Mouse (Mus musculus): Measurements from ENCODE around the gene Txnrd1. TPM values are rescaled to one million over a fixed set of nuclear protein-coding genes. Genes with fewer than 3 reads are reported as not detected.

The Txnrd1 gene
- polyA plus RNA-seq, 3 experiments from 2014 or later = 17.4 to 35.2 (median 18.9) TPM

DNA sequence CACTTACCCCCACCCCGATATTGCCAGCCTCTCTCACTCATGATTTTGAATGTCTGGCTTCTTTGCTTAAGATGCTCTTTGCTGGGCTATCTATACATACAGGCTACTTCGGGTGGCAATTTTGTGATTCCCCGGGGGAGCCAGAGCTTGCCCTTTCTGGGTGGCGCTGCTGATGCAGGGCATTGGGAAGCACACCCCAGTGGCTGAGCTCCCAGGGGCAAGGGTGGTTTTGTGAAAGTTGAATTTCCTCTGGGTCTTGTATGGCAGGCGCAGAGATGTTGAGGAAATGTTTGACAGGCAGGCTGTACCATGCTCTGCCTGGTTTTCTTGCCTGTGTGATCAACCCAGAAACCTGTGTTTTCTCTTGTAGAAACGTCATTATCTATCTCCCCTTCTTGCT, 15.1 kb upstream of the Txnrd1 start:
- no peak for ATAC-seq

DNA sequence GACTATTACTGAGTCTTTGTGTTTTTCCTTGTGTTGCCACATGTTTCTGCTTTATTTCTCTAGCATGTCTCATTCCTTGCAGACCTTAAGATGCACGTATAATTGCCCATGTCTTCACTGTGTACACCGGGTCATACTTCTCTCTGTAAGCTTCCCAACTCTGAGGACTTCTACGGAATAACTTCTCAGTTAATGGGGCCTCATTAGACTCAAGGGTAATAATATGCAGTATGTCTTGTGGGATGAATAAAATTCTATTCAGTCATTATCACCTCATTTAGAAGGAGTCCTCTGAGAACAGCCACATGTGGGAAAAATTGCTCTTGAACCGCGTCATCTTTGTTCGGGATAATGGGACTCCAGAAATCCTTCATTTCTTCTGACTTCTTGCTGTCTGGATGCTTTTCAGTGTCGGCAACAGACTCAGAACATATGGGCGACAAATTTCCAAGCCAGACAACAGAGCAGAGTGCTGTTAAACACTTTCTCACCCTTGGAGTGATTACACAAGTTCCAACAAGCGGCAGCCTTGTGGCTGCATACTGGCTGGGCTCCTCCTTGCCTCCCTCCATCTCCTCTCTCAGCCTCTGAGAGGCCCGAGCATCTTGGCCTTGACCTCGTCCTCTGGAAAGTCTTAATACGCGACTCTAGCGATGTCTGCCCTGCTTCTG, 10.5 kb upstream of the Txnrd1 start:
- ATAC-seq = no peak

DNA sequence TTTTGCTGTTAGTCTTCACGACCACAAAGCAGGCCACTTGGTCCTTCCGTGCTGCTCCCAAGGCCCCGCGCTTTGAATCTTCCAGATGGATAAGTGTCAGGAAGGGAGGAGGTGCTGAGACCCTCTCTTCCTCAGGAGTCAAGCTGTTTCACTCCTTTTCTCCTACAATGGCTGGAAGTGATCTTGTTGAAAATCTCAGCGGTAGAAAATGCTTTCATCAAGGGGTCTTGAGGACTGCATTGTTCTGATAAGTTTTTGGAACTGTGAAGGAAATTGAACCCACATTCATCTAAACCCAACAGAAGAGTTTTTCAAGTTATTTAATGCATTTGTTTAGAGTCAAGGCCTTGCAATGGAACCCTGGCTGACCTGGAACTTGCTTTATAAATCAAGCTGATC, 10.0 kb upstream of the Txnrd1 start:
- ATAC-seq = no peak

DNA sequence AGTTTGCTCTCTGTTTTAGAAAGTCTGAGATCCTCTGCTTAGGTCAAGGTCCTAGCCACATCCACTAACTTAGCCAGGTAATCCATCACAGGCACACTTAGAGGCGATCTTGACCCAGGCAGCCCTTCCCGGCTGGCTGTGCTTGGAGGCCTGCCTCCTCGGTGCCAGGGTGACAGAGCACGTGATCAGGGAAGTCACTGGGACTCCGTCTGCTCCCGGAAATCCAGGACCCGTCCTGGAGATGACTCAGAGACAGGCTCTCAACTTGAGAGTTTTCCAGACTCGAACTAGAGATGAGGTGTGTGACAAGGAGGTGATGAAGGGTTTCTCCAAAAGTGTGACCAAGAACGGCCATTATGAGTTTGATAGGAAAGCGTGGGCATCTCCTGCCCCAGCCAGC, 9.2 kb upstream of the Txnrd1 start:
- ATAC-seq = no peak

DNA sequence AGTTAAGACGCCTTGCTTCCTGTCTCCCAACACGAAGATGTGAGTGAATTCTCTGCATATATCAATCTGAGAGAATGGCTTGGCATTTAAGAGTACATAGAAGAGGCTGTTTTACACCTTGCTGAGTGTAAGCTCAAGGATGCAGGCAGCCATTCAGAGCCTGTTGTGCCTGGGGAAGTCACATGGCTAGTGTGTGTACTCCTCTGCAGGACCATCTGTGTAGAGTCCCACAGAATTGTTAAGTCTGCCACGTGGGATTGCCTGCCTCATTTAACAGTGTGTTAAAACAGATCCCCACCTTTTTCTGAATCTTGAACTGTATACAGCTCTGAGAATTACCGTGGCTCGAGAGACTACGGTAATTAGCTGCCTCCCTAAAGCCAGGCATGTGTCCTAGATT, 7.2 kb upstream of the Txnrd1 start:
- no peak for ATAC-seq

DNA sequence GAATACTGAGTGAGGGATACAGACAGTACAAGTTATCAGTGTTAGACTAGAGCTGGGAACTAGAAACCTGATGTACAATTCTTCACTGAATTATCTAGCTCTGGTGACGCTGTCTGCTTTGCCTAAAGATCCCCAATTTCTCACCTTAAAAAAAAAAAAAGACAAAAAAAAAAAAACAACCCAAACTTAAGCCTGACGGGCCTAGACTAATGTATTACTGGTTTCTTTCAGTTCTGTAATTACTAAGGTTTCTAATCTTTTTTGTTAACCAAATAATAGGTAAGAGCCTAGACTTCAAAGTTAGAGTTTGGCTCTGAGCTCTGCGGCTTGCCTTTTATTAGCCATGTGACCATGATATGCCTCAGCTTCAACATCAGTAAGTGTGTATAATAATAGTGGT, 2.1 kb downstream of the Txnrd1 start:
- no peak for ATAC-seq

DNA sequence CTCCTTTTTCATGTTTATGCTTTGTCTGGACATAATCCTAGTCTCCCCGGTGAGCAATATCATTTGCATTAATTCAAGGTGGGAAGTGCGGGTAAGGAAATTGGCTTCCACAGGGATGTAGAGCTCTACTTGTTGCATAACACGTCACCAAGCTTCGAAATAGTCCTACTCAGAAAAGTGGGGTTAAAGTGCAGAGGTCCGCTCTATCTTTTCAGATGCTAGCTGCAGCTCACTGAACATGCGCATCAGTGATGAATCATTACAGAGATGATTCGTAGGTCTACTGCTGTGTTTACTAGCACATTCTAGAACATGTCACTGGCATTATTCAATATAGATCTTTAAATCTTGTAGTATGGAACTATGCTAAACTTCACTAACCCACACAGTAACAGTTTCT, 4.6 kb downstream of the Txnrd1 start:
- ATAC-seq = no peak

DNA sequence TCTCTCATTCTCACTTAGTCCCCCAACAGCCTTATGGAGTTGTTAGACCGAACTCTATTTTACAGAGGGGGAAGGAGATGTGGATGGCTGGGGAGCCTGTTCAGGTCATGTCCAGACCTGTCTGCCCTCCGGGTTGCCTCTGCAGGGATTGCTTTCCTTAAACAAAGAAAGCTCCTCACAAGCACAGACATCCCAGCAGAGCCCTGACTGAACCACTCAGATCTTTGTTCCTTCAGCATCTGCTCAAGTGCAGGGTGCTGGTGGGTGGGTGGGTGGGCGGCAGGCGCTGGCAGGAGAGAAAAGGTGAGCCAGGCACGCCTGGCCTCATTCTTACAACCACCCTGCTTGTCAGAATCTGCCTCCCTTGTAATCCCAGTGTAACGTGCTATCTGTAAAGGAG, 10.3 kb downstream of the Txnrd1 start:
- no peak for ATAC-seq

DNA sequence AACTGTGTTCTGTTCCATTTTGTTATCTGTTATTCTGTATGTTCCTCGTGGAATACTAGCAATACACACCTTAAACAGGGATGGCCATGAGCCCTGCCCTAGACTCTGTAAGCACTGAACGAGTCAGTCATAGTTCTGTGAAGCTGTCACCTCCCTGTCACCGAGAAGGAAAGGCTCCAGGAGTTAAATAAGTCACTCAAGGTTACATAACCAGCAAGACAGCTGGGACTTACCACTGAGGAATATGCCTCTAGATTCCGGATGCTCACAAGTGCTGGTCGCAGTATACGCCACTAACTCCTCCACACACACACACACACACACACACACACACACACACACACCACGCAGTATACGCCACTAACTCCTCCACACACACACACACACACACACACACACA, 11.0 kb downstream of the Txnrd1 start:
- ATAC-seq = no peak

DNA sequence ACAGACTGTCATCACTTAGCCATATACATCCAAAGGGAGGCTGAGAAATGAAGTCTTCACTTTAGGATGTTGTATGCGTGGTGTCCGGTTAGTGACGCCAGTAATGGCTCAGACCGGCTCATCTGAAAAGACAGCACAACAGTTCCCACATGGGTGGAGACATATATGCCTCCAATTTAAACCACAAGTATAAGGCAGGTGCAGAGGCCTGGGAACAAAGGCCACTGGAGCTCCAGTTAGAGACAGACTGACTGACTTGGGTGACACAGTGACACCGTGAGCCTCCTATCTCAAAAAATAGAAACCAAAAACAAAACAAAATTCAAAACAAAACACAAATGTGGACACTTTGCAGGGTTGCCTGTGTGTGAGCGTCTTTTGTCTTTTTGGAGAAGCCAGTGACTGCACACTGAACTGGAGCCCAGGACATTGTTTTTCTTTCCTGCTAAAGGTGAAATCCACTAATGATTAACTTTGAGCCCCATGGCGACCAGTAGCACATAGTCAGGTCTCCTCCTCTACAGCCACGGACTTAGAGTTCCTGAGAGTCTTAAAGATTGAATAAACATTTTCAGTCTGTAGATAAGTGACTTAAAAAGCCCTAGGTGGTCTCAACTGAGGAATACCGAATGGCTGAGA, 14.2 kb downstream of the Txnrd1 start:
- no peak for ATAC-seq

DNA sequence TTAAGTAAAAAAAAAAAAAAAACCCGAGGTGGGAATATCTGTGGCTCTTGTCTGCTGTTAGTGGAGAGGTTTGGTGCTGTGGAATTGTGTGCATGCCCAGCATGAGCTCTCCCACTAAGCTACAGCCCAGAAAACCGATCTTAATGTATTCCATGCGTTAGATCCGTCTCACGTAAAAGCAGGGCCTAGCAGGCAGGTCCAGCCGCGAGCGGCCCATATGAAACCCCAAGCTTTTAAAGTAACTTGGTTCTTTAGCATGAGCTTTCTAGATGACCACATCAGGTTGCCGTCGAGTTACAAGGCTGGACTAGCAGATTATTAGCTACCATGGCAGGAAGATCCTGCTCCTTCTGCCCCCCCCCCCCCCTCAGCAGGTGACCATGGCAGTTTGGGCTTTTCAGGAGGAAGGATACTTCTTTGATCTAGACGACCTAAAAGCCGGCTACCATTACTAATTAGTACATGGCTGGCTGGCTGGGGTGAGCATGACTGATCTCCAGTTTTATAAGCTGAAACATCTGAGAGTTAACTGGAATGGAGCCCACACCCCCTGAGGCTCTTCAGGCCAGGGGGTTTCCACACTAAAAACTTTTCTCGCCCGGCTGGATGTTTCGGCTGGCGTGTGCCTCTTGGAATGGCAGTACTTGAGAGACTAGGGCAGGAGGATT, 16.1 kb downstream of the Txnrd1 start:
- no peak for ATAC-seq

DNA sequence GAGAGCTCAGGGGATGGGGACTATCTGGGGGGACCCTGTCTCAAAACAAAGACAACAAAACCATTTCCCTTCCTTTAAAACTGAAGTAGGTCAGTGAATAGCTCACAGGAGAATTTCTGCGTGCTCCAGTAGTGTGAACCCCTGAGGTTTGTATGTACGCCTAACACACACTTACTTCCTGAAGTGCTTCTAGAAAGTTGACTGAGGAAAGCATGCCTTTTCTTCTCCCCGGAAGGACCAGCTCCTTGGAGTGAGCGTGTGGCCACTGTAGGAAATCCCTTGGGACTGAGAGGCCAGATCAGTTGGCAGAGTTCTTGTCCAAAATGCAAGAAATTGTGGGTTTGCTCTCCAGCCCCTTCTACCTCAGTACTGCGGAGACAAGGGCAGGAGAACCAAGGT, 16.6 kb downstream of the Txnrd1 start:
- no peak for ATAC-seq

DNA sequence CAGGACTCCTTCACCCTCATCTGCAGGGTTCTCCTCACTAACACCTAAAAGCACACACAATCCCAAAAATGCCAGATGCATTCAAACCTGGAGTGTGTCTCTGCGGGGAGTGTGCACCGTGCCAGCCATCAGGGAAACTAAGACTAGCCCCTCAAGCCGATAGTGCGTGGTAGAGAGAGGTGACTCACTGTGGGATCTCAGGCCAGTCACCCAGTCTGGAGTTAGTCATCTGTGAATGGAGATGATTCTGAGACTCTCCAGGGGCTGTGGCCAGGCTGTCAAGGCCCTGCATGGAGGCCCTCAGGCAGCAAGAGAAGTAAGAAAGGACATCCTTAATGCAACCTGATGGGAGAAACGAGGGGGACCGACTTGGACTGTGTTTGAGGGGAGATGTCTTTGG, 18.0 kb downstream of the Txnrd1 start:
- no peak for ATAC-seq

DNA sequence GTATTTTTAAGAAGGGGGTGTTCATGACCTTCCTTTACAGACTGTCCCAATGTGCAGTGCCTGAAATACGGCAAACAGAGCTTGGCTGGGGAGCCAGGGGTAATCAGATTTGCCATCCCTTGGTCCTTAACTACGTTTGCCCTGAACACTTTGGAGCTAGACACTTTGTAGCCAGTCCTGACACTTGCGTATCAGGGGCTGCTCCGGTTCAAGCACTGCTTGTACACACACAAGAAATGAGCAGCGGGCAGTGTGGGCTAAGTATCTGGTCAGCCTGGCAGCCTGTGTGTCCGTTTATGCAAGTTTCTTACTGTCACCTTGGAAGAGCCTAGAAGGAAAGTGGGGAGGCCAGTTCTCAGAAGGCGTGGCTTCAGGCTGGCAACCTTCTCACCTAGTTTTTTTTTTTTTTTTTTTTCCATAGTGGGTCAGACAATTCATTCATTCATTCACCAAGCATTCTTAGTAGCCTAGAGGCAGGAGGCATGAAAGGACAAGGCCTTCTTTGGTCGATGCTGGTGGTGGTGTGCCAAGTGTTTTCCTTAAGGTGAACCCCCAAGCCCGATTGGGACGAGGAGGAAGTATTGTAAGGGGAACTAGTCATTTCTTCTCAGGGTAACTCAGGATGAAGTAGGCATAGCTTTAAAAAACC, 24.4 kb downstream of the Txnrd1 start:
- no peak for ATAC-seq

DNA sequence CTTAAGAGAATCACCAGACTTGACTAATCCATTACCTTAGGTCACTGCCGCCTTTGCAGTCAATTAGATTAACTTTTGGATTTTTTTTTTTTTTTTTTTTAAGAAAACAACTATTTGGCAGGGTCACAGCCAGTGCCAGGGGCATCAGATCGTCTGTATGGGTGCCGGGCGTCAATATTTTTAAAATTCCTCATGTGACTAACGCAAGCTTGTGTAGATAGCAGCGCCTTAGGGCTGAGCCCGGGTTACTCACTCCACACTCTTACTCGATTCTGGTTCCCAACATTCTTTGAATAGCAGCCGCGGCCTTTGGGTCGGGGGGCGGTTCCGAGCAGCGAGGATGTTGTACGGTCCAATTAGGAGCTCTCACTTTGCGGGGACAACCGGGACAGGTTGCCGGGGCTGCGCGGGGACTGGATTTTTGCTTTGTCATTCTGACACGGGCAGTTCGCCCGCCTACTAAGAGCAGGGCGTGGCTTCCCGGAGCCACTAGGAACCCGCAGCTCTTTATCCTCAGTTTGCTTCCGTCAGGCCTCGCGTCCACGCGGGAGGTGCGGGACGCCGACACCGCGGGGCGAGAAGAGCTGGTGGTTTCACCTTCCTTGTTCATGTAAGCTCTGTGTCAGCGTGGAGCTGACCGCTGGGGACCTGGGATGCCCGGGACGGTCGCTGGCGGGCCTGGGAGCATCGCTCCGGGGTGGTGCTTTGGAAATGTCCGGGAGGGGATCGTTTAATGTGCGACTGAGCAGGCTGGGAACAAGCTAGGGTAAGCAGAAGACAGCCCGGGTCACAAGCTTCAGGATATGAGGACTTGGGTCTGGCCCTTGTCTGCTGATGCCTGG, 25.2 kb downstream of the Txnrd1 start:
- ATAC-seq = peak; percentile 85

DNA sequence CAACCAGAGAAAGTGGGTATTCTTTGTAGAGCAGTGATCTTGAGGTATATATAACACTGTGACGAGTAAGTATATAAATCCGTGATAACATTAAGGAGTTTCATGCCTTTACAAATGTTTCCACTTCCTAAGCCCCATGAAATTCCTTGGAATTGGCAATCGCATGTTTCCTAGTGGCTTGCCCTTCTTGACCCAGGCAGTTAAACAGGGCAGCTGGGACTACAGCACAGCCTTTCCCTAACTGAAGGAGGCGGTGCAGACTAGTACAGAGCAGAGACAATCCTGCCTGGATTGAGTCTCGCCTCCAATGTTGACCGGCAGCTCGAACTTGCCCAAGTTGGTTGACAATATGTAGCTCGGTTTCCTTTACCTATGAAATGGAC, 25.8 kb downstream of the Txnrd1 start:
- ATAC-seq = no peak

DNA sequence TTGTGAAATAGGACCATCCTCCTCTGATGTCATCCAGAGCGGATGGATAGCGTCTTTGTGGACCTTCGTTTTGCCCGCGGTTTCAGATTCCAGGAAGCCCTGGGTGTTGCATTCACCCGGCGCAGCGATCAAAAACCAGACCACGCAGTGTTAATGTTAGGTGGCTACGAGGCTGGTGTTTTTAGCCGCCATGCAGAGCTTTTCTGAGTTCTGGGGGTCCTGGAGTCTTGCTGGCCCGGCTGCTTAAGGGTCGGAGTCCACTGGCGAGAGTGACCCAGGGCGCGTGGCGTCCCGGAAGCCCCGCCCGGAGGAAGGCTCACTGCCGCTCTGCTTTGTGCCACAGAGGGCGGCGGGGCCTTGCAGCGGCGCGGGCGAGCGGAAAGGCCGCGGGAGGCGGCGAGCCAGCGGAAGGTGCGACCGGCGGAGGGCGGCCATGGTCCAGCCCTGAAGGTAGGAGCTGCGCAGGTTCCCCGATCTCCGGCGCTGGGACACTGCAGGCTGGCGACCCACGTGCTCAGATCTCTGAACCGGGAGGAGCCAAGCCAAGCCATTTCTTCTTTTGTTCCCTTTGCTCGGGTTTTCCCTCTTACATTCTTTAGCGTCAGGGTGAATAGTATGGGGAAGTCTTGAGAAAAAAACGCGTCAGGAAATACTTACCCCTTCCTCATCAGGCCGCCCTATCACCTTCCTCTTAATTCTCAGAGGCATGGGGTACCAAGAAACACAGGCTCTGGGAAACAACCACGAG, 26.6 kb downstream of the Txnrd1 start:
- ATAC-seq = peak; percentile 41

DNA sequence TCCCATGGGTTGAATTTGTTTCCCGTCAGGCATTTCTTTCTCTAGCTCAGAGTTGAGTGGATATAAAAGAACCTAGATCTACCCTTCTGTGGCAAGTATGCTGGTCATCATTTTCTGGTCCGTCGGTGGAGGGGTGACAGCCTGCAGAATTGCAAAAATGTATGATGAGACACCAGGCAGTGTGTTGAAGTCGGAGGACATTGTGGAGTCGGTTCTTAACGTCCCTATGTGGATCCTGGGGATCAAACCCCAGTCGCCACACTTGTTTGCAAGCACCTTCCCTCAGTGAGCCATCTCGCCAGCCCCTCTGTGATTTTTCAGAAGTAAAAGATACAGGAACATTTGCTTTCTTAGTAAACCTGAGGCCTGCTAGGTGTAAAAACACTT, 27.2 kb downstream of the Txnrd1 start:
- no peak for ATAC-seq

DNA sequence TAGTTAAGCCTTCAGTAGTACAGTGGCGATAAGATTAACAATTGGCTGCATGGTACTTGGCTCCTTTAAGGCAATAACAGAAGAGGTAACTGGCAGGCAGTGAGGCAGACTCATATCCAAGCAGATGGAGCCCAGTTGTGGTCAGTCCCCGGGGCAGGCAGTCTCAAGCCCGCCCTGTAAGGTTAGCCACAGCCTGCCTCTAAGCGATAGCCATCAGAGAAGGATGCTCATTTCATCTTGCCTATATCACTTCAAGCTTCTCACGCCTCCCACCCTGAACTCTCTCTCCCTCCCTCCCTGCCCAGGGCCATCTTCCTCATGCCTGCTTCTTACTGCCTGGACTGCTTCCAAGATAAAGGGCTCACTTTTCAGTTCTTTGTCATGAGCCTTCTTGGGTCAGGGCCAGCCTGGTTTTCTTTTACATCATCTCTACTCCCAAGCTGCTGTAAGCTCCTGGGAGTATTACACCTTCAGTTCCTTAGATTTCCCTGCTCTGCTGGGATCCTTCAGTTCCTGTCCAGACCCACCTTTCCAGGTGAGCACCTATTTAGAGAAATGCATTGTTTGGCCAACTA, 29.4 kb downstream of the Txnrd1 start:
- no peak for ATAC-seq

DNA sequence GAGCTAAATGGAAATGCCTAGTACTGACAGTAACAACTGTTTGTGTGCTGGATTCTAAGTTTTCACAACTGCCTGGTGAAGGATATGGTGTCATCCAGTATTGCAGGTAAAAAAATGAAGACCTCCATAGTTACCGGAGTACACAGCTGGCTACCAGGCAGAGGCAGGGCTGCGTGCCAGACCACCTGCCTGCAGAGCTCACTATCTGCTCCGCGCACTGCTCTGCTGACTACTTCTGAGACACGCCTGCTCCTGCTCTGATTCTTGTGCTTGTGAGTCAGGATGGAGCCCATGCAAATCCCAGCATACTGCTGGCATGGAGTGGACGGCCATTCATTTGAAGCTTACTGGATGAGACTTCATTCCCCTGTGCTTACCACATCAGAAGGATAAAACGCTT, 30.1 kb downstream of the Txnrd1 start:
- no peak for ATAC-seq

DNA sequence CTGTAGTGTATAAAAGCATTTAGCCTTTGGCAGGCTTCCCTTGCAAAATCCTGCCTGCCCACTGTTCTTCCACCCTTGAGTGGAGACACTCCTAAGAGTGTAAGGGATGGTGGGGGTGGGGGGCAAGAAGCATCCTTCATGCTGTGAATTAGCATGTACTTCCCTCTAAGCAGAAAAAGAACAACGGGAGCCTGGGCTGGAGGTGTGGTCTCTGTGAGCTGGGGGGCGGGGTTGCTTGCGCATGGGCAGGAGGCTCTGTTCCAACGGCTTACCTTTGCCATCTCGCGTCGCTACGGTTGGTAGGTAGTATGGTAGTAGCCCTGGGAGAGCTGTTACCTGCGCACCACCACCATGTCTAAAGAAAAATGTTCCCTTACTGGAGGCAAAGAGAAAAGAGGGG, 32.6 kb downstream of the Txnrd1 start, which contains the start of gene Eid3:
Eid3 (plus strand) TSS at position 271 of the 400 bp plus-strand sequence.
- no peak for ATAC-seq

DNA sequence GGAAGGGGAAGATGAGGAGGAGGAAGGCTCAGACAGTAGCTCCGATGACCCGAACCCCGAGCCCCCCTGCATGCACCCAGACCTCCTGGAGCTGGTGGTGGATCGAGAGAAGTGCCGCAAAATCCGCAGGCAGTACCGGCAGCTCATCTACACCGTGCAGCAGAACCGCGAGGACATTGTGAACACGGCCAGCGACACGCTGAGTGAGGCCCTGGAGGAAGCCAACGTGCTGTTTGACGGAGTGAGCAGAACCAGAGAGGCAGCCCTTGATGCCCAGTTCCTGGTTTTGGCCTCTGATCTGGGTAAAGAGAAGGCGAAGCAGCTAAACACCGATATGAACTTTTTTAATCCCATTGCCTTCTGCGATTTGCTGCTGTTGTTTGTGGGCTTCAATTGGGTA, 33.1 kb downstream of the Txnrd1 start:
- ATAC-seq = no peak
